Mouse (Mus musculus) retina, embryonic 14.5 days (tissue): Measurements from ENCODE around the gene Dock1.

ENCODE experiments used
- DNase-seq: peaks from one replicate; pipeline ENCODE4 v3.0.0-alpha.2; 2015; ENCODE audit warnings: low spot score

Dock1 gene

DNA sequence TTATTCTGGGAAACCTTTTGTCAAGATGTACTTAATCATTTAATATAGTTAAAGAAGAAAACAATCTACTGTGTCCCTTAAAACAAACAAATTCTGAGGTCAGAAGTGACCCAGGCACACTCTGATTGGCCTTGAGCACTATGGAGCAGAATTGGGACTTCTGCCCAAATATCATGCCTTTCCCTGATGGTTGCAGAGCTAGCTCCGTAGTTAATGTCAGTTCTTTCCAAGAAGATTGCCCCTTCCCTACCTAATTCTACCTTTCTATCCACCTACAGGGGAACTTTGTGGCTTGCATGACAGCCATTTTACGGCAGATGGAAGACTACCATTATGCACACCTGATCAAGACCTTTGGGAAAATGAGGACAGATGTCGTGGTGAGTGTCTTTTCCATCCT, 319.8 kb downstream of the Dock1 start:
- DNase-seq = no peak

DNA sequence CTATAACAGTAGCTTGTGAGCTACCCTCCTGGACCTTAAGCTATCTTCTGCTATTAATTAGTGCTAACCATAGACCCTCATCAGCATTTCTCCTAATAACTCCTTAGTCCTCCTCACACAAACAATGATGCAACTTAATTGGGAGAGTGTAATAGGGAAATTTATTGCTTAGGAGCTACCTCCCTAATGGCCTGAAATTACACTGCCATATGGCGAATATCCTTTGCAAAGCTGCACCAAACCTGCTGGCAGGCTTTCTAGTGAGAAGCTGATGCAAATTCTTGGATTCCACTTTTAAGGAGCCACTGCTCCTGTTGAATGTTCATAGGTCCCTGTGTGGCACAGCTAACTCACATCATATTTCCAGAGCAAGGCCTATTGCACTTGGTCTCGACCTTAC, 320.5 kb downstream of the Dock1 start:
- DNase-seq = no peak

DNA sequence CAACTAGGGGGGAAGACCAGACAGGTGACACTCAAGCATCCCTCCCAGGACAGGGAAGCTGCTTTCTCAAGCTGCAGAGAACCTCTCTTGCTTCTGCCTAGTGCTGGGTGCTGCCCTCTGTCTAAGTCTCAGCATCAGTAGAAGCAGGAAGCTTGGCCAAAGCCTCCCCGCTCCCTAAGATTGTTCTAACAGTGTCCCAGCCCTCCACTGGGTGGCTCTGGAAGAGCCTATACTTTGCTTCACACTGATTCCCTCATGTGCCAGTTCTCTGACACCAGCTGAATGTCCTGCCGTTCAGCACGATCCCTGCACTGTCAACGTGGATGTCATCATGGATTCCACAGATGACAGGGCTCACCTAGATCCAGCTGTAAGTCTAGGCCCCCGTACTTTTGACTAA, 324.5 kb downstream of the Dock1 start:
- no peak for DNase-seq

DNA sequence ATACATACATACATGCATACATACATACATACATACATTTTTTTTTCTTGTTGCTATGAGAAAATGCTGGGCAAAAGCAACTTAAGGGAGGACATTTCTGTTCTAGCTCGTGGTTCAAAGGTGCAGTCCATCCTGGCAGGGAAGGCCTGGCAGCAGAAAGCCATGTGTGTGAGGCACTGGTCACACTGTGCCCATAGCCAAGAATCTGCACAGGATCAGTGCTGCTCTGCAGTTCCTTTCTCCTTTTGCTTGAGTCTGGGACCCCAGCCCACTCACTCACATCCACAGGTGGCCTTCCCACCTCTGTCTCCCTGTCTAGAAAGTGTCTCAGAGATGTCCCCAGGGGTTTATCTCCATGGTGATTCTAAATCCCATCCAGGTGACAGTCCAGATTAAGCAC, 331.8 kb downstream of the Dock1 start:
- DNase-seq = no peak

DNA sequence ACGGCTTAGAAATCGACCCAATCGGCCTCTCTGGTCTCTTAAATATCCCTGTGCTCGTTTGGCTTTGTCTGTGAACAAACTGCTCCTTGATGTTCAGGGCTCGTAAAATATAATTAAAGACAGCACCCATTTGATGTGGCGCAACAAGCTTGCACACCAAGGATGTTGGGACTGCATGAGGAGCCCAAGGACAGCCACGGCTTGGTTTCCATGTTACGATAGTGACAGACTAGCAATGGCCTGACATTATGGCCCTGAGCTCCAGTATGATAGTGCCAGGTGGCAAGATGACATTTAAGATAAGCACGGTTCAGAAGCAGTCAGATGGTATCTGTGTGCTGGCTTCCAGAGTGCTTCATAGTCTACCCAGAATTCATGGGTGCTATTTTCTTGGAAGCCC, 332.4 kb downstream of the Dock1 start:
- no peak for DNase-seq

DNA sequence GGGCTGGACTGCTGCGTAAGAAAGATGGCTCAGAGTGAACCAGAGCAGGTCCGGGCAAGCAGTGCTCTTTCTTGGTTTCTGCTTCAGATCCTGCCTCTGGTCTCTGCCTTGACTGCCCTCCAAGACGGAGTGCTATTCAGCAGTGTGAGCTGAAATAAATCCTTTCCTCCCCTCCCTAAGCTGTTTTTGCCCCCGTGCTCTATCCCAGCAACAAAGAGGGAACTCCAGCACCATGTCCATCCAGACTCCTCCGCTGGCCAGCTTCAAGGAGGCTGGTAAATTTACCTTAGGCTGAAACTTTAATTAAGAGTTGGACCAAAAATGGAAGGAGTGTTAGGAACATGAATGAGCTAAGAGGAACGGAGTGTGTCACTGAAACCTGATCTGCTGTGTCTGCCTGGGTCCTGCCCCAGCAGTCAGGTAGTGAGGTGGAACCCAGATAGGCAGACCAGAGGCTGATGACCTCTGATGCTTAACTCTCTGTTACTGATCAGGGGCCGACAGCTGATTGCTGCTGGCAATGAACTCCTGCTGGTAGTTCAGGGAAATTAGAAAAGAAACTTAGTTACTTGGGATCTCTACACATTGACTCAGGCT, 335.6 kb downstream of the Dock1 start:
- no peak for DNase-seq

DNA sequence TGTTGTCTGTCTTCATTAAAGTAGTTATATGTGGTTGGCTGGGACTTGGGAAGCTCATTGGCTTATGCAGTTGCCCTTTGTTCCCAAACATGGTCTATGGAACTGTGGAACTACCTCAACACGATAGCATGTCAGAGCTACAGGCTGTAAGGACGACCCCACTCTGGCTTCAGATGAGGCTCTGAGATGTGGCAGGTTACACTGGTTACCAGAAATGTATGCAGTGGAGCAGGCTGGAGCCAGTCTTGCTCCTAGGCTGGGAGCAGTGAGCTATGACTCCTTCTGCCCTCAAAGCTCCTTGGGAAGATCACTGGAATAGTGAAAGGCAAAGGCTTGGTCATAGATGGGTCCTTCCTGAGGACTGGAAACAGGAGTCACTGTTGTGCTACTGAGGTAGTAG, 337.6 kb downstream of the Dock1 start:
- no peak for DNase-seq

DNA sequence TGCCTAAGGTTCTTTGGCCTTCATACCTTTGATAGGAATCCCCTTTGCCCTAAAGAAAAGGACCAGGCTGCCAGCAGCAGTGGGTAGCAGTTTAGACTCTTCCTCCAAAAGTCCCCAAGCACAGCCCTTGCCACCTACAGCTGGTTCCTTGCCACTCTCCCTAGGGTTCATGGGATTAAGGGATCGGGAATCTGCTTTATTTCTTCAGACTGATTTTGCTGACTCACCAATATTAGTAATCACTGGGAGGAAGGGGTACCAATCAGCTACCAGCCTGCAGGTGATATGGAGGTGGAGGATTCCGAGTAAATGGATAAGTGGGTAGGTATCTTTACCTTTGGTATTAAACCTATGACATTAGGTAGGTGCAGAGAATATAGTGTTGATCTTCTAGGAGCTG, 340.5 kb downstream of the Dock1 start:
- DNase-seq = no peak

DNA sequence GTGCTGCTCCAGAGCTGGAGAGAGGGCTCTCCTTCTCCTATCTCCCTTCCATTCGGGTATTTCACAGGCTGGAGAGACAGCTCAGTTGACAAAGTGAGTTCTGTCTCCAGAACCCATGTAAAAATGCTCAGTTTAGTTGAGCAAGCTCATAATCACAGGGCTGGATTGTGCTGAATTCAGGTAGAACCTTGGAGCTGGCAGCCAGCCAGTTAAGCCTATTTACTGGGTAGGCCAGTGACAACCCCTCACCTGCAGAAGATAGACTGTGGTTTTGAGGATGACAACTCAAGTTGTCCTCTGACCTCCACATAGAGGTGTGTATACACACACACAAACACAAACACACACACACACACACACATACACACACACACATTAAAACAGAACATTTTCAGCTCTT, 347.1 kb downstream of the Dock1 start:
- DNase-seq = no peak

DNA sequence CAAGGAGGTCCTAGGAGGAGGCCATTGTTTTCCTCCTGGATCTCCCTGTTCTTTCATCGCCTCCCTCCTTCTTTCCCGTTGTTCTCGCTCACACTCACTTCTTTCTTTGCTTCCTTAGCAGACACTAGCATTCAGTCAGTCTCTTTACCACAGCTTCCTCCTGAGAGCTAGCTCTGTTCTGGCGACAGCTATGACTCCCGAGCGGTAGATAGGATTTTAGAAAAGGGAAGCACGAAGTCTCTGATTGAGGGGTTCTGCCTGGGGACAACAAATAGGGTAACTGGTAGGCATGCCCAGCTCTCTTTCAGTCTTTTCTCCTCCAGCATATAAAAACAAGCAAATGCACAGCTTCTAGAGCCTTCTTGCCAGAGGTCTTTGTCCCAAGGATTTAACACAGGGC, 350.3 kb downstream of the Dock1 start:
- no peak for DNase-seq

DNA sequence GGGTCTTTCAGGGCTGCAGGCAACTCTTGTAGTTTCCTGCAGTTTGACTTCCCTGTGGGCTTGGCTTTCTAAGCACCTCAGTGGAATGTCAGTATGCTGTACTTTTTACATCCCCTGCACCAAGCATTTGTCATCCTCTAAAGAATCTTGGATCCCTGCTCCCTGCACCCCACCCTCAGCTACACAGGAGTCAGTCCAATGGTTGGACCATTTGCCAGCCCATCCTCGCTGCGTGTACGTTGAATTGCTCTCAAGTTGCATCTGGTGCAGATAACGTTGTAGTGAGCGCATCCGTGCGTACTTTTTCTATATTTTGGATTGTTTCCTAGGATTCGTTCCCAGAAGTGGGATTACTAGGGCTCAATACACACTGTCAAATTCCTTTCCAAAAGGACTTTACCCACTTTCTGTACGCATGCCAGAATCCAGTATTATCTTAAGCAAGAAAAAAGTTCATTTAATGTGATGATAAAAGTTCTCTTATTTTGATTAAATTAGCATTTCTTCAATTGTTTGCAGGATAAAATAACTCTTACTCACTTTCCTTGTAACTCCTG, 351.2 kb downstream of the Dock1 start:
- DNase-seq = no peak

DNA sequence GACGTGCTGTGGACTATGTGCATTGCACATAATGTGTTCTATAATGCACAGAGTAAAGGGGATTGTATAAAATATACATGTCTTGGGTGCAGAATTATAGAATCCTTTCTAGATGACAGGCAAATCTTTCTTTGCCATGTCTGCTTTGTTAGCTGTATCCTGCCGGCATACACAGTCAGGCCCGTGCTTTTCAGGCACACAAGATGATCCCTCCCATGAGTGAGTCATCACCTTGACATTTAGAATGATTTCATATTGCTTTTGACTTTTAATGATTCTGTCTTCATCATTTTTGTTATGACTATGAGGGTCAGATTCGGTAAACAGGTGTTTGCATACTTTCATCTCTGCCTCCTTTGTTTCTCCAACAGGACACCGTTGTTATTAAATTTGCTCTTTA, 354.1 kb downstream of the Dock1 start:
- DNase-seq = no peak

DNA sequence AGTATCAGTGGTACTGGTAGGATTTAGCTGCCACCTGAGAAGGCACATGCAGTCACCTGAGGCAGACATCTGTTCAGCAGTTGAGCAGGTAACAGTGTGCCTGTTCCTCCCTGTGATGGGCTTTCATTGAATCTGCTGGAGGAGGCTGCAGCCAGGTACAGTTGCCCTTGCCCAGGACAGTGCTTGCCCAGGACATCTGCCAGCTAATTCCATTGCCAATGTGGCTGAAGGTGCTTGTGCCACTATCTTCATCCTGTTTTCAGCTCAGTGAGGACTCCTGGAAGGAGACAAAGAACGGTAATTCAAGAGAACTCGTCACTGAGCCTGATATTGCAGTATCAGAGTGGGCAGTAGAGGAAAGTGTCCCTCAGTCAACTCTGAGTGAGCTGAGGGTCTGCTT, 358.3 kb downstream of the Dock1 start:
- no peak for DNase-seq

DNA sequence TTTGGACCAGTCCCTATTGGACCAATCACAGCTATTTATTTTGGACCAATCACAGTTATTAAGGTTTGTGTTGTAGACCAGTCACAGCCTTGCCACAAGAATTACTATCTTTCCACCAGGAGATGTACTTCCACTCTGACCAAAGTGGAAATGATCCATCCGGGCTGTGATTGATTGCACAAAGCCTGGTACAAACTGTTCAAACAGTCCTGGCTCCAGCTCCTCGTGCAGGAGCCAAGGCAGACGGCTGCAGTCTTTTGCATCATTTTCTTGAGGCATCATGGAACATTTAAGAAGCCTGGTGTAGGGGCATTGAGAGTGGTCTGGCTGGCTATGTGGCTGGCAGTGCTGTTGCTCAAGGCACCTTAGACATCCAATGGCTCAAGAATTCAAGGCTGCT, 358.7 kb downstream of the Dock1 start:
- DNase-seq = no peak

DNA sequence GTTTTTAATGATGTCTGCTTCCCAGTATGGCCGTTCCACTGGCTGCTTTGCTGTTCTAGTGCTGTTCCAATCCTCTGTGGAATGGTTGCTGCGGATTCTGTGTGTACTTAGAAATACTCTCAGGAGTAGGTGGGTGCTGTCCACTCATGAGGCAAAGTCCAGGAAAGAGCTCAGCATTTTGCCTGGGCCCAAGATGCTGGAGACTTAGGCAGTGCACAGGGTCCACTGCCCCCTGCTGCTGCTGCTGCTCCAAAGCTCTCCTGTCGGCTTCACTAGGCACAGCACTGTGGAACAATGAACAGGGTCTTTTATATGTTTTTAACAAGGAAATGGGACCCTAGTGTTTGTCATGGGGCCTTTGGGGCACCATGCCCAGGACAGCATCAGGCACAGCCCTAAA, 361.0 kb downstream of the Dock1 start:
- DNase-seq = no peak

DNA sequence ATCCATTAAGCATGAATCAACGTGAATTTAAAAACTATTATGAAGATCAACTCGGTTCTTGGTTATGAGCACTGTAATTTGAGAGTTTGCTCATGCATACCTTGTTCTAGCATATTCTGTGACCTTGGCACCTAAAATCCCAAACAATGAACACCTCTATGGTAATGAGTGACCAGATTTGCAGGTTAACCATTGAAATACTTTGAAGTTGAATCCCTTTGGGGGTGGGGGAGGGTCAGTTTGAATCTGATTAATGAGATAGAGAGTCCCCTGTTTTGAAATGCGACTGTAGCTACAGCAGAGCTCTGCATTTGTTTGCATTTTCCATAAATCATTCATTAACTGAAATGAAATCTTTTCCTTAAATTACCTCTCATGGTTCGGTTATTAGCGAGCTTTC, 364.4 kb downstream of the Dock1 start:
- no peak for DNase-seq

DNA sequence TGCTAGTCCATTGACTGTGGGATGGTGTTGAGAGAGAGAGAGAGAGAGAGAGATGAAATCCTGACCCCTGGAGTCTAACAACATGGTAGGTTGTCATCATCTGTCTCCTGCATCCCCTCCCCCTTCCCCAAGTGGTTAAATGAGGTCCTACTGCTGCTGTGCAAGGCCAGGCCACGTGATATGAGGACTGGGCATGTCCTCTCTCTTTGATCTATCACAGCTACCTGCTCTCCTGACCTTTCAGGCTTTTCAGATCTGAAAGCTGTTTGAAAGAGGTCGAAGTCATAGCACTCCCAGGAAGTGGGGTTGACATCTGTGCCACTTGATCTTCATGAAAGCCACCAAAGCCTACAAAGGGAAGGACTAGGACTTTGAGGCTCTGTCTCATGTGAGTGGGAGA, 365.2 kb downstream of the Dock1 start:
- DNase-seq = no peak

DNA sequence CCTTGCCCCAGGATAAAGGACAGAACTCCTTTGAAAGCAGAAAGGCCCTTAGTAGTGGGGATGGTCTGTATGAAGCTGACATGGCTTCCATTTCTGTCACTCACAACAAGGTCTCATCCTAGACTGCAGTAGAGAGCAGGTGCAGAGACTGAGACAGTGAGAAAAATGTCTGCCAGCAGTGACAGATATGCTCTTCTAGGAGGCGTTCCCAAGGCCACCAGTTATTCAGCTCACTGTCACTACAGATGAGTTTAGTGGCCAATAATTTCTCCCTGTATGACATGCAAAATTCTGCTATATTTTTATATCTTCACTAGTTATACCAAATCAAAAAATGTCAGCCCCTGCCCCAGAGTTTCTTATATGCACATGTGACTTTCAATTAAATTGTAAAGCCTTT, 368.5 kb downstream of the Dock1 start:
- DNase-seq = no peak

DNA sequence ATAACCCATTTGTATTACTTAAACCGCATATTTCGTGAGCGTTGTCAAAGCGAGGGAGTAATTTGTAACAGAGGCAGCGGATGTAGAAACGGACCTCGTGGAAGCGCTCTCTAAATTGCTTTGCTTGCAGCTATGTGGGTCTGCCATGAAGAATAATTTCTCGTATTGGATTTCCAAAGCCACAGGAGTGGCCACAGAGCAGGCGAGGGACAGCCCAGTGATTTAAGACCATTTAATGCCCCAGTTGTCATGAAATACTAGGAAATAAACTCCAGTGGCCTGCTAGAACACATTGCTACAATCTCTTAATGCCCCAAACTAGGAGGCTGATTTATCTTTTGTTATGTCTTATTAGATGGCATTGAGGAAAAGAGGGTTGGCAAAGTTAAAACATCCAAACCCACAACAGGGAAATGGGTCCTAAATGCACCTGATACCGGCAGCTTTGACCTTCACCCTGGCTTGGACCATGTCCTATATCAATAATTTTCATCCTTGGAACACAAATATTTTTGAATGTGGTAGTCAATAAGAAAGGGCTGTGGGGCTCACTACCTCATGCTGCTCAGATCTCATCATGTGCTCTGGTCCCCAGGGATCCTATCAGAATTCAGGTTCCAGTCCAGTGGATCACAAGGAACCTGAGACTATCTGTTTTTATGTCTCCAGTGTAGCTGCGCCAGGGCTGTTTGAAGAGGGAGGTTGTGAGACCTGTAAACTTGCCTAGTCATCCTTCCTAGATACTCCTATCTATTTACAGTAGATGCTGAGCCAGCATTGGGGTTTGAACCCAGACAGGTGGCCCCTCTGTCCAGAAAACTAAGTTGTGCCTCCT, 373.7 kb downstream of the Dock1 start:
- DNase-seq = no peak

DNA sequence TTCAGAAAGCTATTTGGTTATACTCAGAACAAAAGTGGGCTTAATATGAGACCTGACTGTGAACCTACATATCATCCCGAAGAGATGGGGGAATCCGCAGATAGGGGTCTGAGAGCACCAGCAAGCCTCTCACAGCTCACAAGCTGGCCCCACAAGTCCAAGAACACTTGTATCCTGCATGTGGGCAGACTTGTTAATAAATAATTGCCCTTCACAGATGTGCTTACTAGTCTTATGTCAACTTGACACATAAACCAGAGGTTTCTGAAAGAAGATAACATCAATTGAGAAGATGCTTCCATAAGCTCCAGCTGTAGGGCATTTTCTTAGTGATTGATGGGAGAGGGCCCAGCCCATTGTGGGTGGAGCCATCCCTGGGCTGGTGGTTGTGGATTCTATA, 379.0 kb downstream of the Dock1 start:
- no peak for DNase-seq

DNA sequence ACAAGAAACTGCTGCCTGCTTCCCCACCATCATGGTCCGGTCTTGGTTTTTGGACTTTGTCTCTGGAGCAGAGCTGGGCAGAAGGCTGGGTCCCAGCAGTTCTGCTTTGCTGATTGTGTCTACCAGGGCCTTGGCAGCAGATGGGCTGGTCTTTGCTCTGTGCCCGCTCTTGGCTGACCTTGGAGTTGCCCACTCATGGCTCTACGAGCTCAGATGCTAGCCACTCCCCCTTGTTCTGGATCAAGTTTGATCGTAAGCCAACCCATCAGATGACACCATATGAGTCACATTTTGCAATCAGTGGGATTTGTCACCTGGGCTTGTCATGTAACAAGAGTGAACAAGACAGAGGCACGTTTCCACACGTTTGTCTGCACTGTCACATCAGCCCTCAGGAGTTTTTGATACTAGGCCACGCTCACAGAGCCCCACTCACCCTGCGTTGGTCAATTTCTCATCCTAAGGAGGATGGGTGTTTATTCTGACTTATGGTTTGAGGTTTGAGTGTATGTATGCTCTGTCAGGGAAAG, 382.8 kb downstream of the Dock1 start:
- no peak for DNase-seq

DNA sequence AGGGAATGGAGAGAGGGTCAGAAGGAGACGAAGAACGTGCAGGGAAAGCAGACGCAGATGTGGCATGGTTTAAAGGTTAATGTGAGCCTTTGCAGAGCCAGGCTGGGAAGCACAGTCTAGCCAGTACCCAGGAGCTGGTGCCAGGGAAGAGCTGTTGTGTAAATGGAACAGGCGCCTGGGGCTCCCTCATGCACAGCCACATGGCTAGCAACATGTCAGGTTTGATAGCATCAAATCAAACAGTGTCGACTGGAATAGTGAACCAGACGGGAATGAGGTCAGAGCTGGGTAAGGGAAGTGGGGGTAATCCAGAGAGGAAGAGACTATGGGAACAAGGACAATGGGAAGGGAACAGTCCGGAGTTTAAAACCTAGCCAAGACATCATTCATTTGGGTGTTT, 384.2 kb downstream of the Dock1 start:
- DNase-seq = peak; percentile 64

DNA sequence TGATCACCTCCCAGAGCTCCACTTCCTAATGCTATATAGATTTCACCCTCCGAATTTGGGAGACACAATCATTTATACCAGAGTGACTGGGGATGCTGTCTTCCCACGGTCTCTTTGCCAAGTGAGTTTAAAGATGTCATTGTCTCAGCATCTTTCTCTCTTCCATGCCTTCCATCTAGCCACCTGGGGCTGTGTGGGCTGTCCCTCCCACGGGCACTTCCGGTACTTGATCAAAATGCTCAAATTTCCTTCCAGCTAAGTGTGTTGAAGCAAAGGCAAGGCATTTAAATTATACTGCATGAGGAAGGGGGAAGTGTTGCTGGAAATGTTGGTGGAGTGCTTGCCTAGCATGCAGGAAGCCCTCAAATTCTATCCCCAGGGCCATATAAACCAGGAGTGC, 388.6 kb downstream of the Dock1 start:
- no peak for DNase-seq

DNA sequence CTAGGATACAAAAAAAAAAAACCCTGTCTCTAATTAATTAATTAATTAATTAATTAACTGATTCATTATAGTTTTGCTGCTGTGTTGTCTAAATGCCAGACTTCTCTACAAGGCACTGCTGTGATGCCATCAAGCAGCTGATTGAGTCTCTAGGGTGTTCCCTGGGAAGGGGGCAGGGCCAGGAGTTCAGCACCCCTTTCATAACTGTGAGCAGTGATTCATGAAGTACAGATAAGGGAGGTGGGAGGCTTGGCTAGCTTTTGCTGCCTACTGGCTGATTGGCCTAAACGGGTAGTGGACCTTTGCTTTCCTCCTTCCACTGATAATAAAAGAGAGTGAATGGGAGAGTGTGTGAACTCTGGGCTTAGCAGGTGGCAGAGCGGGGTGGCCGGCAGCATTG, 389.1 kb downstream of the Dock1 start:
- no peak for DNase-seq
